Mouse (Mus musculus) right cerebral cortex, postnatal 4 days (tissue): ENCODE measurements around the gene Rasl12.

Experiments used
- DNase-seq: peaks from one replicate; pipeline ENCODE4 v3.0.0-alpha.2; 2022

Gene Rasl12

GRCm38 (mm10) chr9:65393606-65394005 lies 4.7 kb upstream of the Rasl12 start:
- DNase-seq: no peak

GRCm38 (mm10) chr9:65394360-65394759 lies 3.9 kb upstream of the Rasl12 start:
- DNase-seq: no peak

DNA sequence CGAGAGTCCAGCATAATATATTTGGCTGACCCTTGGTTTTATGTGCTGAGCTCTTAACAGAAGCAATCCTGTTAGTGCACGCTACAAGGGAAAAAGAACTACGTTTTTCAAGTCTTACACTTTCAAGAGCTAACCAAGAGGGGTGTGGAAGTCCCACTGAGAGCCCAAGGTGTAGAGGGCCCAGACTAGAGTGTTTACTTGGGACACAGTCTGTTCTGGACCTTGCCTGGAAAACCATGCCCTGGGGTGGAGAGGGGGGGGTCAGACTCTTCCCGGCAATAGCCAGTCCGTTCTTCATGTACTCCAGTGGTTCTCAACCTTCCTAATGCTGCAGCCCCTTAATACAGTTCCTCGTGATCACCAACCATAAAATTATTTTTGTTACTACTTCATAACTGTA lies 1.6 kb downstream of the Rasl12 start:
- no peak for DNase-seq

DNA sequence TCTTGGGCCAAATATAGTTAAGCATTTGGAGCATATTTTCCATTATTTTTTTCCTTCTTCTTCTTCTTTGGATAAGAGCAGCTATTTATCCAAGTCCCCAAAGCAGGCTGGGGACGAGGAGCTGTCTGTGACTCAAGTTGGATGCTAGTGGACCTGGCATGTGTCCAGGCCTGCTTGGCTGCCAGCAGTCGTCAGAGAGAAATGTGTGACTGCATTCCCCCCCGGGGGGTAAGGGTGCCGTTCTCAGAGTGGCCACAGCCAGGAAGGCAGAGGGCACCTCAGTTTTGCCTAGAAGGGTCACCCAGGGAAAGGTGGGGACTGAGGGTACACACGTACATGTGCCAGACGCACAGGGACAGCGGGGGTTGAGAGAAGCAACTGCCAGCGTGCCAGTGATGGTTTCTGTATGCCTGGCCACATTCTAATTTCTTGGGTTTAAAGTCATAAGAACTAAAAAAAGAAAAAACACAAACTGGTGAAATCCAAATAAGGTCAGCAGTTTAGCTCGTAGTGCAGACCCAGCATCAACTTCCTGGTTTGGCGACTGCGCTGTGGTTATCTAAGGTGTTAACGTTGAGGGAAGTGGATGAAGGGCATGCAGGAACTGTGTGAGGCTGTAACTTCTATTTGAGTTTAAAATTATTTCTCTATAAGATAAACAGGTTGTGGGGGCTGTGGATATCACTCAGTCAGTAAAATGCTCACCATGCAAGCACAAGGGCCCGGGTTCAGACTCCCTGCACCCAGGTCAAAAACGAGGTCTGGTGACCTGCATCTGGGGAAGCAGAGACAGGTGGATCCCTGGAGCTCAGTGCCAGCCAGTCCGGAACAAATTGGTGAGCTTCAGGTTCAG lies 6.3 kb downstream of the Rasl12 start:
- DNase-seq: peak; percentile 73

DNA sequence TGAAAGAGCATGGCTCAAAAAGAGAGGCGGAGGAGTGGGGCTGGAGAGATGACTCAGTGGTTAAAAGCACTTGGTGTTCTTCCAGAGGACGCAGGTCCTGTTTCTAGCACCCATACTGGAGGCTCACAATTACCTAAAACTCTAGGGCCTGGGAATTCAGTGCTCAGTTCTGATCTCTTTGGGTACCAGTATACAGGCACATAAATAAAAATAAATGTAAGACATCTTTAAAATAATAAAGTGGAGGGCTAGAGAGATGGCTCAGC lies 6.8 kb downstream of the Rasl12 start:
- no peak for DNase-seq

DNA sequence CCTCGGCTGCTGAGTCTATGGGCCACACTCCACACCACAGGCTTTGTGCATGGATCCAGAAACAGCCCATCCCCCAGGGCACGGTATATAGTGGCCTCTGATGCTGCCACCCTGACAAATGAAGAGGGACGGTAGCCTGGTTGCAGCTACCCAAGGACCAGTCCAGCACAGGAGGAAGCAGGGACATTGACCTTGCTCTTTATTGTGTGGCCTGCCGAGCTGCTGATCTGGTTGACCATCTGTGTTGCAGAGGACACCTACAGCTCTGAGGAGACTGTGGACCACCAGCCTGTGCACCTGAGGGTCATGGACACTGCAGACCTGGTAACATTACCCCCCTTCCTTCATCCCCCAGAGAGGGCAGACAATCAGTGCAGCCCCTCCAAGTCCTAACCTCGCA lies 9.0 kb downstream of the Rasl12 start:
- DNase-seq: no peak

DNA sequence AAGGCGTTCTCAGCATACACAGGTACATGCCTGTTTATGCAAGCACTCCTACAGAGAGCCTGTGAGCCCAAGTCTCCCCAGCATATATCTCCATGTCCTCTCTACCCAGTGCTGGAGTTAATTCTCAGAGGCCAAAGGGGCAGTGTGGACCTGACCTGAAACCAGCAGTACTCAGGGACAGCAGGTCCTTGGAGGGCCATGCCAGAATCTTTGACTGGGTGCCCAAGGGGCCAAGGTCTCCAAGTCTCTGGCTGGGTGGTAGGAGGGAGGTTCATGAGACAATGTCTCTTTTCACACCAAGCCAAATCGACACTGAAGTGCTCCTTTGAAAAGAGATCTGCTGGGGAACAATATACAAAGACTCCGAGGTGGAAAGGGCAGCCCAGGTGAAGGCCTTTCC lies 9.6 kb downstream of the Rasl12 start:
- DNase-seq: no peak

DNA sequence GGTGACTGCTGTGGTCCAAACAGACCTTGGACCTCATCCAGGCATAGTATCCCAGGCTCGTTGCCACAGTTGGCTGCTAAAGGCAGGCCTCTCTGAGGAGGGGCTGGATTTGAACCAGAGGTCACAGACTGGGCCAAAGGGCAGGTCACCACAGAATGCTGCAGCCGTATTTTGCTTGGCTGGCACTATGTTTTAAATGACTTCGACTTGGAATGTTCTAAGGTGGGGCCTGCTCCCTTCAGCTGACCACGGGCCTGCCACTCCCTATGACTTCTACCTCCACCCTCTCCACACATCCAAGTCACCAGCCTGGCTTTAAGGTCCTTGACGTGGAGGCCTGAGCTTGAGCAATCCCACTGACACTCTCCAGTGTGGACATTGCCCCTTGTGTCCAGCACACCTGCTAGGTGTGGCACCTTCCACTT lies 10.6 kb downstream of the Rasl12 start:
- no peak for DNase-seq

DNA sequence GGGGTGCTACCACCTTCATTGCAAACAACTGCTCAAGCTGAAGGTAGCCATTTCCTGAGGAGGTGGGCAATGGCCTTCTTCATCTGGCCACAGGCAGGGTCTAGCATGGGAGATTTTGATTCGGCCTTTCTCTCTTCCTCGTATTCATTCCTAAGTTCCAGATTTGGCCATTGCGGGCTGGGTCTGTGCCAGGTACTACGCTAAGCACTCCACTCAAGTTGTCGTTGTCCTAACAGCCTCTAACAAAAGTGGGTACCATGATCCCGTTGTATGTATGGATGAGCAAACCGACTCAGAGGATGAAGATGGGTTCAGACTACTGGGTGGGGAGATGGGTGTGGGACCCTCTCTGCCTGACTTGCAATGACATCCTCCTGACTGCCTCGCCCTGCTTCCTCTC lies 12.1 kb downstream of the Rasl12 start:
- no peak for DNase-seq

GRCm38 (mm10) chr9:65411326-65411725 lies 13.0 kb downstream of the Rasl12 start:
- no peak for DNase-seq

DNA sequence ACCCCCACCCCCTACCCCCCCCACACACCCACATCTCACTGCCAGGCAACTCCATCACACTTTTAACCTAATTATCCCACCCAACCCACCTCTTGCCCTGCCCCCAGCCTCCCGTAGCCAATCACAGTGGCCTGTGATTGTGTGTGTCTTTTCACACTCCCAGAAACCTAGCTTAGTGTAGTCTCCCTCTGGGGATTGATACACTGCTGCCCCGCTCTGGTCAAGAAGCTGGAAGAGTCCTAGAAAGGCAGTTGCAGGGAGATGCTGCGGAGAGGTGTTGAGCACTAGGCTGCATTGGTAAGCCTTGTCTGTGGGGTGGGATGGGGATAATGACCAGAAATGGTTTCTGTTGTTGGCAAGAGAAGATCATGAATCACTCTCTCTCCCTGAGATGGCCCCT lies 19.4 kb downstream of the Rasl12 start:
- no peak for DNase-seq

GRCm38 (mm10) chr9:65419633-65420032 lies 21.3 kb downstream of the Rasl12 start:
- no peak for DNase-seq

DNA sequence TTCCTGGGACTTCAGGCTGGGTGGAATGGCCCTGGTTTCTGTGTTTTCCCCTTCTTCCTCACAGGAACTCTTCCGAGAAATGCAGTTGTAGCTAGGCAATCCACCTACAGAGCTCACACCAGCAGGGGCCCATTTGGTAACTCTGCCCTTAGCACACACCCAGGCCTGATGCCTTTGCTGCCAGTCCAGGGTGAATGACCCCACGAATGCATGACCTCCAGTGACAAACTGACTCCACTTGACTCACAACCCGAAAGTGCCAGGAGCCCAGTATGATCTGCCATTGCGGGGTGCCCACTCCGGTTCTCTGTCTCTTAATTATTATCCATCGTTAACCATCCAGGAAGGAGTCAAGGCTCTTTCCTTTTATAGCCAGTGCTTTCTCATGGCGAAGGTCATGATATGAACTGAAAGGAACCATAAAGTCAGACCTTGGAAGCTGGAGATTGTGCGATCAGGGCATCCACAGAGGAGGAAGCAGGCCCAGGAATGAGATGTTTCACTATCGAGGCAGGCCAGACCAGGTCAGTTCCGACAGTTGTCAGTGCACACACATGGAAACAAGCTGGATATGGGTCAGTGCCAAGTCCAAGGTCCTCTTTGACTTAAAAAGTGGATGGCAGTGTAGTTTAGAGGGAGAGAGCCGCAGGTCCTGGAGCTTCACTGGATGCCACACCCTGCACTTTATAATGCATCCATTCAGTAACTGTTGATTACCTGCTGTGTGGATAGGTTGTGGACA lies 24.6 kb downstream of the Rasl12 start, which contains the start of gene Slc51b:
Gene Slc51b (minus strand): TSS at position 196 of the 742 bp plus-strand sequence.
- no peak for DNase-seq

- DNase-seq: no peak
These were observed 26.1 kb downstream of the Rasl12 start for GRCm38 (mm10) chr9:65424393-65424792.

DNA sequence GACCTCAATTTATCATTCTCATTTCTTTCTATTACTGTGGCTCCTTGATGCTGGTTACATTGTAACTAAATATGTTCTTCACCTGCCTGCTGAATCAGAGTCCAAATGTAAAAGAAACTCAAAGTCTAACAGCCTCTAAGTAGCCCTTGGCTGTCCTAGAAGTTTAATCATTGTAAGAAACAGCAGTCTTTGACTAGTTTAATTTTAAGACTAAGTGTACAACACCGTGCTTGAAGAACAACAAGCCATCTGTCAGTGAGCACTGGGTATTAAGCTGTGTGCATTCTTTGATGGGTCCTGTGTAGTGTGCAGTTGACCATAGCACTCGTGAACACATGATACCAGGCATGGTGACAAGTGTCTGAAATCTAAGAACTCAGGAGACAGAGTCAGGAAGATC lies 29.2 kb downstream of the Rasl12 start:
- DNase-seq: no peak

DNA sequence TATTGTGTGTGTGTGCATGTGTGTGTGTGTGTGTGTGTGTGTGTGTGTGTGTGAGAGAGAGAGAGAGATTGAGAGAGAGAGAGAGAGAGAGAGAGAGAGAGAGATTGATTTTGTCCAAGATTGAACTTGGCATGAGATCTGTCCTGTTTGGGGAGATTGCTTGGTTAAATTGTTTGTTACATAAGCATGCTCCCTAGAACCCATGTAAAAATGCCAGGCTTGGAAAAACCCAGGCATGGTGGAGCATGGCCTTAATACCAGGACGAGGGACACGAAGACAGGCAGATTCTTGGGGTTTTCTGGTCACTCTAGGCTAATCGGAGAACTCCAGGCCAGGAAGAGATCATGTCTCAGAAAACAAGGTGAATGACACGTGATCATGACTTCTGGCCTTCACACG lies 29.7 kb downstream of the Rasl12 start:
- no peak for DNase-seq

GRCm38 (mm10) chr9:65430401-65430800 lies 32.1 kb downstream of the Rasl12 start:
- DNase-seq: no peak

- no peak for DNase-seq
These were observed 32.6 kb downstream of the Rasl12 start for GRCm38 (mm10) chr9:65430921-65431320.

DNA sequence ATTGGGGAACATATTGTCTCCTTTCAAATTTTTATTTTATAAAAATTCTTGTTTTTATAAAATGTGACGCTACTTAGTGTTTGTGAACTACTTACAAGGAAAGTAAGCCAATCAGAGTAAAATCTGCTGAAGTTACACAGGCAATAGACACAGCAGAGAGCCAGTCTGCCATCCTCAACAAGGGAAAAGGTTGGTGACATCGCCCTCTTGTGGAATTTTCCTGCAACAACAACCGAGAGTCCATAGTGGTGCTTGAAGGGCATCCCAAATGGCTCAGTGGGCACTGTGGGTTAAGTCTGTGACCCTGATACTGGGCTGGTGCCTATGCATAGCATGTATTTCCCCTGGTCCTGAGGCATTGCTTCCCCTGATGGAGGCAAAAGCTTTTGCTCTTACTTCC lies 33.9 kb downstream of the Rasl12 start:
- DNase-seq: peak; percentile 77

DNA sequence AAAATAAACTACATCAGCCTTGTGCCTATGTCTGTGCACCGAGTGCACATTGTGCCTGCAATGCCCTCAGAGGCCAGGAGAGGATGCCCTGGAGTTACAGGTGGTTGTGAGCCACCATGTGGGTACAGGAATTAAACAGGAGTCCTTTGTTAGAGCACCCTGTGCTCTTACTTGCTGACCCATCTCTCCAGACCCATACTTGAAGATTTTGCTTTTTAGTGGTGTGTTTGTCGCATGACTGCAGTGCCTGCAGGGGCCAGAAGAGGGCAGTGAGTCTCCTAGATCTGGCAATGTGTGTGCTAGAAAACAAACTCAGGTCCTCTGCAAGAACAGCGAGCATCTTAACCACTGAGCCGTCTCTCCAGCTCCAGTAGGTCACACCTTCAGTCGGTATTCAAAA lies 35.8 kb downstream of the Rasl12 start:
- DNase-seq: peak; percentile 56

DNA sequence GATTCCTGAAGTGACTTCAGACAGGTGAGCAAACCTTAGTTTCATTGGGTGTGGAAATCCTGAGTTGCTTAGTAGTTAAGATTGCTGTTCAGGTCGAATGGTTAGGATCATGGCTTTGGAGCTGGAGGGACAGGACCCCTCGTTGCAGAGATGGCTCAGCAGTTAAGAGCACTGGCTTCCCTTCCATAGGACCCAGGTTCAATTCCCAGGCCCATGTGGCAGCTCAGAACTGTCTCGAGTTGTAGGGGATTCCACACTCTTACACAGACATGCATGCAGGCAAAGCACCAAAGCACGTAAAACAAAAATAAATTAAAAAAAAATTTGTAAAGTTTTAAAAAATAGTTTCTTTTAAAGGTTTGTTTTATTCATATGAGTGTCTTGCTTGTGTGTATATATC lies 36.9 kb downstream of the Rasl12 start:
- DNase-seq: no peak

DNA sequence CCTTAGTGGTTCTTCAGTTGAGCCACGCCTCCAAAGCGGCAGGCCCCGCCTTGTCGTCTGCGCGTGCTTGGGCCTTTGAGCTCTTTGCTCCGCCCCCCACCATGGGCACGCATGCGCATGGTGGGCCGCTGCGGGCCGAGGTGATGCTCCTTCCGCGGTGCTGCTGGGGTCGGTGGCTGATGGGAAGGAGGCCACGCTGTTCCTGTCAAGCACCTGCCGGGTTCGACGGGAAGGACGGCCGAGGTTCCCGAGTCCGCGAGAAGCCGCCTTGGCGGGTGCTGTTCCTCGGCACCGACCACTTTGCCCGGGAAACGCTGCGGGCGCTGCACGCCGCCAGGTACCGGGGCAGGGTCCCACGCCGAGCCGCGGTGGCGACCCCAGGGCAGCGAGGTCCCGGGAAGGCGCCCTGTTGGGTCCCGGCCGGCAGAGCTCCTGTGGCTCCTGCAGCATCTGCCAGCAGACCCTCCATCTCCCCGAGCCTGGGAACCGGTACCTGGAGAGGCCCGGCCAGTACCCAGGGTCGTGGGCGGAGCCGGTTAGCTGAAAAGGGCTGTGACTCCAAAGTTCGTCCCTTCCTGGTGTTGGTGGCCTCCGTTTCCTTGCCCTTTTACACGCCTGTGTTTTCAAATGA lies 37.5 kb downstream of the Rasl12 start, which contains the start of gene Mtfmt:
Gene Mtfmt (plus strand): TSS at position 112 of the 631 bp plus-strand sequence.
- DNase-seq: peak; percentile 89

DNA sequence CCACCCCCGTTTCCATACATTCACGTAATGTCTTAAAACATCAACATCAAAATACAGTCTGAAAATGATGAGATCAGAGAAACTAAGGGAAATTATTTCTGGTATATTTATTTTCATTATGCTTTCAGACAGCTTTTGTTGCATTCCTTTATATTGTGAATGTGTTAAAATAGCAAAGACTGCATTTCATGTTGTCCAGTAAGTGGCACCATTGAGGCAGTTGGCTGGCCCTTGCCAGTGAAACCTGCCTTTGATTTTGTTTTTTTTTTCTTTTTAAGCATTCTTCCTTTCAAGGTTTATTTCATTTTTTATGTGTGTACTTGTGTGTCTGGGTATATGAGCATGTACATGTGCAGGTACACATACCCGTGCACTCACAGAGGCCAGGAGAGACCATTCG lies 46.4 kb downstream of the Rasl12 start:
- no peak for DNase-seq

GRCm38 (mm10) chr9:65447951-65448350 lies 49.6 kb downstream of the Rasl12 start:
- DNase-seq: no peak
